Mouse (Mus musculus) forebrain, embryonic 12.5 days (tissue): ENCODE data around the gene Tgtp2. TPM values are rescaled to one million over a fixed set of nuclear protein-coding genes. Genes with fewer than 3 reads are reported as not detected.
"Not testable (repeated sequence)": the region's sequence is repeated elsewhere in the genome, so short reads cannot be mapped to it uniquely, and the experiment has no call there.

Source experiments
- ATAC-seq: fragments of 200-750 bp; cut with Nextera tagmentation; 2 replicates; pipeline ENCODE4 v1.8.0; 2017; ENCODE audit warnings: moderate TSS enrichment; ENCODE audit not compliant: low FRiP score
- H3K27ac ChIP-seq: fragments of 300-500 bp; sonication (generic); 2 replicates; pipeline ENCODE4 v1.5.1; 2016; ENCODE audit warnings: mild to moderate bottlenecking
- H3K27me3 ChIP-seq: fragments of 300-500 bp; sonication (generic); 2 replicates; pipeline ENCODE4 v1.6.1; 2016; ENCODE audit warnings: mild to moderate bottlenecking
- H3K36me3 ChIP-seq: fragments of 300-500 bp; sonication (generic); replicated peaks from 2 replicates; pipeline ENCODE4 v1.6.1; 2016; ENCODE audit warnings: mild to moderate bottlenecking
- H3K4me1 ChIP-seq: fragments of 300-500 bp; sonication (generic); 2 replicates; pipeline ENCODE4 v1.6.1; 2016
- H3K4me2 ChIP-seq: fragments of 300-500 bp; sonication (generic); 2 replicates; pipeline ENCODE4 v1.6.1; 2016; ENCODE audit warnings: mild to moderate bottlenecking, moderate library complexity
- H3K4me3 ChIP-seq: fragments of 300-500 bp; sonication (generic); replicated peaks from 2 replicates; pipeline ENCODE4 v1.5.1; 2016; ENCODE audit warnings: mild to moderate bottlenecking
- H3K9ac ChIP-seq: fragments of 300-500 bp; sonication (generic); 2 replicates; pipeline ENCODE4 v1.6.1; 2016; ENCODE audit warnings: mild to moderate bottlenecking
- H3K9me3 ChIP-seq: fragments of 300-500 bp; sonication (generic); 2 replicates; pipeline ENCODE4 v1.6.1; 2016
- WGBS: fragments of 180-500 bp; shearing (Covaris S2); methylation state at CpG from one replicate; pipeline ENCODE4 v1.1.7; 2016; 5-methylcytosine and 5-hydroxymethylcytosine counted together
- polyA plus RNA-seq: library from polyadenylated mRNA; unstranded; fragments of >200 nt; fragmentation: Nextera tagmentation; extraction: Ambion mirVana; gene quantifications from 2 replicates; pipeline ENCODE4 v1.2.1, GENCODE M21; 2016

Tgtp2 gene
- not detected in 2 replicates for polyA plus RNA-seq

- not testable (repeated sequence) for H3K4me3 ChIP-seq, H3K9me3 ChIP-seq, ATAC-seq, H3K27me3 ChIP-seq, H3K4me1 ChIP-seq, H3K36me3 ChIP-seq, H3K4me2 ChIP-seq, H3K27ac ChIP-seq, H3K9ac ChIP-seq
- WGBS = 80% methylated on average over 5 of the region's 5 CpGs
Observed at GRCm38 (mm10) chr11:49063713-49064469, at the start of gene Tgtp2. TSS of gene Tgtp2 (minus strand) at chr11:49064206.

DNA sequence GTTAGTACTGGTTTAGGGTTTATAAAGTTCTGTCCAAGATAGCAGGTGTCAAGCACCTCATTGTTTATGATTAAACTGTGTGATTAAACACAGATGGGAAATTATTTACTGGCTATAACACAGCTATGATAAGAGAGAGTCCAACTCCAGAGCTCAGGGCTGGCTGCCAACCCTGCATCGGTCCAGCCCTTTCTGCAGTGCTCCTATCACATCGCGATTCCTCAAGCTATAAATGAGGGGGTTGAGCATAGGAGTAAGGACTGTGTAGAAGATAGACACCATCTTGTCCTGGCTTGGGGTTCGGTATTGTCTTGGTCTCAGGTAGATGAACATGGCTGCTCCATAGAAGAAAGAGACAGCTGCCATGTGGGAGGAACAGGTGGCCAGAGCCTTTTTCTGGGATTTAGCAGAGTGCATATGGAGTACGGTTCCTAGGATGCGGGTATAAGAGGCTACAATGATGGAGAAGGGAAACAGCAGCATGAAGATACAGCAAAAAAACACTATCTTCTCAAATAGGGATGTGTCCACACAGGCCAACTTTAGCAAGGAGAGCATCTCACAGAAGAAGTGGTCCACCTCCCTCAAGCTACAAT, 48.7 kb upstream of the Tgtp2 start:
- Histone ChIP-seq H3K4me1 (no peaks in the 10 kb centered on the region), H3K4me3 (no peak overlapping the region), H3K27me3 (no peaks in the 10 kb centered on the region), H3K9ac (no peak overlapping the region), H3K9me3 (no peaks in the 10 kb centered on the region), H3K27ac (no peak overlapping the region), H3K4me2 (no peak overlapping the region), H3K36me3 (no peaks in the 10 kb centered on the region)
- WGBS = 89% methylated on average over 6 of the region's 6 CpGs
- no peak for ATAC-seq

- H3K27me3 ChIP-seq = no peaks in the 10 kb centered on the region
- H3K9me3 ChIP-seq = no peaks in the 10 kb centered on the region
- H3K4me3 ChIP-seq = no peak overlapping the region
- H3K9ac ChIP-seq = no peak overlapping the region
- no peaks in the 10 kb centered on the region for H3K36me3 ChIP-seq
- no peak overlapping the region for H3K4me2 ChIP-seq
- H3K27ac ChIP-seq = no peak overlapping the region
- 57% methylated on average over 1 of the region's 1 CpGs for WGBS
- no peaks in the 10 kb centered on the region for H3K4me1 ChIP-seq
- ATAC-seq = no peak
Observed at GRCm38 (mm10) chr11:49111000-49111399, 47.0 kb upstream of the Tgtp2 start.

- no peak overlapping the region for H3K4me3 ChIP-seq
- no peaks in the 10 kb centered on the region for H3K4me1 ChIP-seq
- no peak overlapping the region for H3K4me2 ChIP-seq
- H3K36me3 ChIP-seq = no peaks in the 10 kb centered on the region
- no peak overlapping the region for H3K9ac ChIP-seq
- no peak overlapping the region for H3K27ac ChIP-seq
- no peaks in the 10 kb centered on the region for H3K27me3 ChIP-seq
- 39% methylated on average over 1 of the region's 1 CpGs for WGBS
- no peaks in the 10 kb centered on the region for H3K9me3 ChIP-seq
- no peak for ATAC-seq
Observed at GRCm38 (mm10) chr11:49108833-49109232, 44.8 kb upstream of the Tgtp2 start.

GRCm38 (mm10) chr11:49107650-49108537, 43.9 kb upstream of the Tgtp2 start:
- Histone ChIP-seq H3K27ac (no peak overlapping the region), H3K4me2 (no peak overlapping the region), H3K4me1 (no peaks in the 10 kb centered on the region), H3K9ac (no peak overlapping the region), H3K27me3 (no peaks in the 10 kb centered on the region), H3K9me3 (no peaks in the 10 kb centered on the region), H3K36me3 (no peaks in the 10 kb centered on the region), H3K4me3 (no peak overlapping the region)
- WGBS = 62% methylated on average over 10 of the region's 10 CpGs
- no peak for ATAC-seq

GRCm38 (mm10) chr11:49105752-49106151, 41.7 kb upstream of the Tgtp2 start:
- H3K9ac ChIP-seq = no peak overlapping the region
- no peak overlapping the region for H3K4me2 ChIP-seq
- no peaks in the 10 kb centered on the region for H3K36me3 ChIP-seq
- ATAC-seq = no peak
- no peak overlapping the region for H3K27ac ChIP-seq
- H3K4me3 ChIP-seq = no peak overlapping the region
- H3K4me1 ChIP-seq = no peaks in the 10 kb centered on the region
- H3K27me3 ChIP-seq = no peaks in the 10 kb centered on the region
- no peaks in the 10 kb centered on the region for H3K9me3 ChIP-seq
- WGBS = 69% methylated on average over 1 of the region's 1 CpGs

DNA sequence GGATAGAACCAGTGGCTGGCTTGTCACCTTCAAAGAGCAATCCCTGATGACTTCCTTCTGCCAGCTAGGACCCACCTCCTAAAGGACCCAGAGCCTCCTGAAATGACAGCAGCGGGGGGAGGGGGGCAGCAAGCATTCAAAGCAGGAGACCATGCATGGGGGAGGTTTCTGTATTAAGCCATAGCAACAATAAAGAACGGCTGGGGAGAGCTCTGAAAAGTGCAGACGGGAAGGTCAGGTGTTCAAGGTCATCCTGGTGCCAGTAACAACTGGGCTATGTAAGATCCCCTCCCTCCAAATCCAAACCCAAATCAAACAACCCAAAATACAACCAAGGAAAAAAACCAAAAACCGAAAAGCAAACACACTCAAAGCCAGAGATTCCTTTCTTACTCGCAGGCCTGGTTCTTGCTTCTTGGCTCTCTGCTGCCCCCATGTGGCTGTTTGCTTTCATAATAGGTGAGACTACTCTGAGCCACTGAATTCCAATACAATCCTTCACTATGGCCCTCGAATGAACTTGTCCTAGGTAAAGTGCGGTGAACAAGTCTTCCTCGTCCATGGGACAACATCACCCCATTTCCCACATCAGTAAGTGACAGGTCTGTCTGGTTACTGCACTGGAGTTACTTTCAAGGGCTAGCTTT, 39.2 kb upstream of the Tgtp2 start:
- Histone ChIP-seq H3K36me3 (no peaks in the 10 kb centered on the region), H3K4me2 (no peak overlapping the region)
- WGBS = 17% methylated on average over 8 of the region's 8 CpGs

GRCm38 (mm10) chr11:49101500-49101899, 37.5 kb upstream of the Tgtp2 start:
- no peaks in the 10 kb centered on the region for H3K9me3 ChIP-seq
- no peak overlapping the region for H3K9ac ChIP-seq
- 69% methylated on average over 5 of the region's 5 CpGs for WGBS
- no peak overlapping the region for H3K27ac ChIP-seq
- no peak overlapping the region for H3K4me2 ChIP-seq
- H3K4me3 ChIP-seq = no peak overlapping the region
- H3K27me3 ChIP-seq = no peaks in the 10 kb centered on the region
- H3K4me1 ChIP-seq = no peaks in the 10 kb centered on the region
- H3K36me3 ChIP-seq = no peaks in the 10 kb centered on the region
- ATAC-seq = no peak

More for the DNA sequence above, 39.2 kb upstream of the Tgtp2 start:
- Histone ChIP-seq H3K27ac (no peak overlapping the region), H3K4me1 (no peaks in the 10 kb centered on the region), H3K4me3 (no peak overlapping the region), H3K9me3 (no peaks in the 10 kb centered on the region), H3K27me3 (no peaks in the 10 kb centered on the region), H3K9ac (no peak overlapping the region)
- ATAC-seq = peak; percentile 84

- H3K4me3 ChIP-seq = no peak overlapping the region
- H3K27me3 ChIP-seq = no peaks in the 10 kb centered on the region
- no peak overlapping the region for H3K27ac ChIP-seq
- 84% methylated on average over 3 of the region's 3 CpGs for WGBS
- H3K9me3 ChIP-seq = no peaks in the 10 kb centered on the region
- ATAC-seq = no peak
- no peaks in the 10 kb centered on the region for H3K4me1 ChIP-seq
- H3K9ac ChIP-seq = no peak overlapping the region
- no peaks in the 10 kb centered on the region for H3K36me3 ChIP-seq
- no peak overlapping the region for H3K4me2 ChIP-seq
Observed at GRCm38 (mm10) chr11:49100409-49100808, 36.4 kb upstream of the Tgtp2 start.

- no peaks in the 10 kb centered on the region for H3K27me3 ChIP-seq
- H3K9me3 ChIP-seq = no peaks in the 10 kb centered on the region
- no peaks in the 10 kb centered on the region for H3K36me3 ChIP-seq
- no peak overlapping the region for H3K27ac ChIP-seq
- no peak for ATAC-seq
- no peak overlapping the region for H3K4me3 ChIP-seq
- no peak overlapping the region for H3K4me2 ChIP-seq
- H3K4me1 ChIP-seq = no peaks in the 10 kb centered on the region
- no peak overlapping the region for H3K9ac ChIP-seq
- 78% methylated on average over 4 of the region's 4 CpGs for WGBS
Observed at GRCm38 (mm10) chr11:49095367-49095766, 31.4 kb upstream of the Tgtp2 start.

DNA sequence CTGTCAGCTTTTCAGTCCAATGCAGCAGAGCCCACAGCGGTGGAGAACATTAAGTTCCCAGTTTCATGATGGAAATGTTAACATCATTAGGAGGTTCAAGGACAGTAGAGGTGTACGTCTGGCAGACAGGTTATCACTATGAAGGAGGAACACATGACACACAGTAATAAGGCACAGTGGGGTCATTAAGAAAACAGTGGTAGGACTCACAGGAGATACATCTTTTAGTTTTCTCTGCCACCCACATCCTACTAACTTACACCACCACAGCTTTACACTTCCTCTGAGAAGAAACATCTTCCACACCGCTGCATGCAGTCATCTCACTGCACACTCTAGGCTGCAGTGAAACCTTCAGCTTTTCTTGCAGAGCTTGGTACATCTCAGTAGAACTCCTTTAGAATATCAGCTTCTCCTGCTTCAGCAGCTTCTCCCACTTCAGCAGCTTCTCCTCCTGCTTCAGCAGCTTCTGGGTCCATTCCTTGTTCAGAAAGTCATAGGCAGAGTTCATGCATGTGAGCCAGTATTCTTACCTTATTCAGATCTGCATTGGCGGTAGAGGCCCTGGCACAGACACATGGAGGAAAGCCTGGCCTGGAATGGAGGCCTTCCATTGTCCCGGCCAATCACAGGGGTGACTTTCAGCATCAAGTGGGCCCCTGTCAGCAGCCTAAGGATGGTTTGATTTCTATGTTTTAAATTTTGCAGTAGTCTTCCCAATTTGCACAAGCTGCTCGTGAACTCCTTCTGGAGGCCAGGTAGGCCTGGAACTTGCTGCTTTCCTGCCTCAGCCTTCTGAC, 30.1 kb upstream of the Tgtp2 start:
- no peaks in the 10 kb centered on the region for H3K4me1 ChIP-seq
- WGBS = 90% methylated on average over 6 of the region's 6 CpGs
- H3K27me3 ChIP-seq = no peaks in the 10 kb centered on the region
- no peak overlapping the region for H3K27ac ChIP-seq
- no peaks in the 10 kb centered on the region for H3K36me3 ChIP-seq
- H3K4me3 ChIP-seq = no peak overlapping the region
- H3K9me3 ChIP-seq = no peaks in the 10 kb centered on the region
- no peak overlapping the region for H3K9ac ChIP-seq
- no peak overlapping the region for H3K4me2 ChIP-seq
- no peak for ATAC-seq
